Mouse (Mus musculus): ENCODE data around the gene Trappc3l.

DNA sequence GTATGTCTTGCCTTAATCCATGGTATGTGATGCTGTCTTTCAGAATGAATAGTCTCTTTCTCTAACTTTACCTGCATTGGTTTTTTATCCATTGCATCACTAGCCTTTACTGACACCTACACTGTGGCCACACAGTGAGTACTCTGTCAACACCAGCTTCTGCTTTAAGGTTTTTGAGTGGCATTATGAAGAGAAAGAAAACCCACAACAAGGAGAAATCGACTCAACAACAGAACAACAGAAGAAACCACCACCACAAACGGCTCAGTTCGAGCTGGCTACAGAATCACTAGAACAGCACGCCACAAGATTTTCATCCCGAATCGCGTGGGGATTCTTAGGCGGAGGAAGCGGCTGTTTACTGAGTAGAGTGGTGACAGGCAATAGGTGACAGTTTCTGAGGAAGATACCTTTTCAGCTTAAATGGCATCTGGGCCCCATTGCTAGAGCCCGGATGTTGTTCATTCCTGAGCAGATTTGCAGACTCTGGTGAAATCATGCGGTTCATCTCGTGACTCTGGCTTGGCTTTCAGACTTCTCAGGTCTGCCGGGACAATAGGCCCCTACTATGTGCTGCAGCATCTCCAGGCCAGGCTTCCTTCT lies 73.6 kb downstream of the Trappc3l start:
- no peak for TF ChIP-seq CTCF (IDR thresholded peaks at IDR 0.05; ENCODE audit: extremely low read depth, insufficient read depth, insufficient read length, insufficient replicate concordance)
- no peak for TF ChIP-seq POLR2A (IDR thresholded peaks at IDR 0.05; ENCODE audit: low read depth, low read length)

Measured in spleen, adult 2 months (tissue).